Mouse (Mus musculus): ENCODE measurements around the gene Parp3.

DNA sequence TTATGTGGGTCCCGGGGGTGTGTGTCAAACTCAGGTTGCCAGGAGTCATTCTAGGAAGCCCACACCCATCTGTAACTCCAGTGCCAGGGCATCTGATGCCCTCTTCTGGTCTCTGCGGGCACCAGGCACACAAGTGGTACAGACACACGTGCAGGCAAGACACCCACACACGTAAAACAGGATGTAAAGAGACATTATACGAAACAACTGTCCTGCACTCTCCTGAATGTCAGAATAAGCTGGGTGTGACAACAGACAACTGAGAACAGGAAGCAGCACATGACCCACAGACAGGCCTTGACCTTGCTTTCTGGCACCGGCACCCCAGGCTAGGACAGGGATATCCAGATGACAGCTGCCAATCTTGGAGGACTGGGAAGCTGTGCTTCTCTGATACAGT lies 7.4 kb downstream of the Parp3 start:
- TF ChIP-seq GATA1 (IDR thresholded peaks at IDR 0.05; ENCODE audit: low read length) (no peak), TAL1 (IDR thresholded peaks at IDR 0.05; ENCODE audit: low read length) (no peak)

Data from erythroblast, embryonic 14.5 days (primary cell).